Mouse (Mus musculus): ENCODE data around the gene Fpr3.
"Not testable (repeated sequence)": the region's sequence is repeated elsewhere in the genome, so short reads cannot be mapped to it uniquely, and the experiment has no call there.

Gene Fpr3

GRCm38 (mm10) chr17:17882672-17883071 is 5.0 kb upstream of the Fpr3 start:
- no peak for DNase-seq (ENCODE audit: inconsistent age in 2 of 2, low spot score in 1 of 2)

- no peak for DNase-seq (ENCODE audit: inconsistent age in 2 of 2, low spot score in 1 of 2)
Observed at GRCm38 (mm10) chr17:17883840-17884239, 3.8 kb upstream of the Fpr3 start, which contains the start of gene Fpr1. Fpr1 (minus strand) TSS chr17:17883940.

- DNase-seq (ENCODE audit: inconsistent age in 2 of 2, low spot score in 1 of 2) = no peak
Observed at GRCm38 (mm10) chr17:17889732-17890425, 2.2 kb downstream of the Fpr3 start.

GRCm38 (mm10) chr17:17896039-17896438 is 8.4 kb downstream of the Fpr3 start:
- peak in 1 of 2 experiments; percentile 79 for DNase-seq (ENCODE audit: inconsistent age in 2 of 2, low spot score in 1 of 2)

GRCm38 (mm10) chr17:17899268-17899667 is 11.6 kb downstream of the Fpr3 start:
- peak in 1 of 2 experiments; percentile 33 for DNase-seq (ENCODE audit: inconsistent age in 2 of 2, low spot score in 1 of 2)

- no peak for DNase-seq (ENCODE audit: inconsistent age in 2 of 2, low spot score in 1 of 2)
Observed at GRCm38 (mm10) chr17:17900768-17901167, 13.1 kb downstream of the Fpr3 start.

- peak; percentile 89 to 95 for DNase-seq (ENCODE audit: inconsistent age in 2 of 2, low spot score in 1 of 2)
Observed at GRCm38 (mm10) chr17:17909636-17910421, 22.2 kb downstream of the Fpr3 start.

GRCm38 (mm10) chr17:17912618-17913017 is 25.0 kb downstream of the Fpr3 start:
- DNase-seq (ENCODE audit: inconsistent age in 2 of 2, low spot score in 1 of 2) = not testable (repeated sequence)

- DNase-seq (ENCODE audit: inconsistent age in 2 of 2, low spot score in 1 of 2) = no peak
Observed at GRCm38 (mm10) chr17:17917376-17917775, 29.7 kb downstream of the Fpr3 start.

- DNase-seq (ENCODE audit: inconsistent age in 2 of 2, low spot score in 1 of 2) = no peak
Observed at GRCm38 (mm10) chr17:17917782-17918181, 30.1 kb downstream of the Fpr3 start.

- peak in 1 of 2 experiments; percentile 39 for DNase-seq (ENCODE audit: inconsistent age in 2 of 2, low spot score in 1 of 2)
Observed at GRCm38 (mm10) chr17:17973443-17973842, 85.8 kb downstream of the Fpr3 start.

GRCm38 (mm10) chr17:17981232-17981631 is 93.6 kb downstream of the Fpr3 start:
- DNase-seq (ENCODE audit: inconsistent age in 2 of 2, low spot score in 1 of 2) = not testable (repeated sequence)

- DNase-seq (ENCODE audit: inconsistent age in 2 of 2, low spot score in 1 of 2) = no peak
Observed at GRCm38 (mm10) chr17:18004752-18005151, 117.1 kb downstream of the Fpr3 start.

Data from adrenal gland, adult (tissue).